Mouse (Mus musculus) embryonic fibroblast, embryonic 13.5 days (primary cell): ENCODE data around the gene Sec62. TPM values are rescaled to one million over a fixed set of nuclear protein-coding genes. Genes with fewer than 3 reads are reported as not detected.

Source experiments
- H3K27ac ChIP-seq: 2 replicates; pipeline ENCODE4 v1.5.1; 2012; ENCODE audit warnings: low read length, control low read depth, inconsistent platforms; ENCODE audit not compliant: insufficient read depth
- H3K4me1 ChIP-seq: 2 replicates; pipeline ENCODE4 v1.6.1; 2011; ENCODE audit warnings: low read length; ENCODE audit not compliant: control insufficient read depth, insufficient read depth
- H3K4me3 ChIP-seq: 2 replicates; pipeline ENCODE4 v1.5.1; 2011; ENCODE audit warnings: mild to moderate bottlenecking, control low read depth, low read length; ENCODE audit not compliant: insufficient read depth
- CTCF ChIP-seq: IDR thresholded peaks from 2 replicates; pipeline ENCODE4 v1.5.1; 2011; ENCODE audit warnings: mild to moderate bottlenecking, control low read depth, low read length, moderate library complexity, borderline replicate concordance; ENCODE audit not compliant: insufficient read depth
- POLR2A ChIP-seq: IDR thresholded peaks from 2 replicates; pipeline ENCODE4 v1.6.1; 2011; ENCODE audit warnings: low read depth, mild to moderate bottlenecking, control low read depth, low read length, moderate library complexity
- polyA plus RNA-seq: library from polyadenylated mRNA; stranded (reverse); fragments of >200 nt; gene quantifications from 2 replicates; pipeline ENCODE4 v1.2.4, GENCODE M21; 2011; ENCODE audit warnings: low read depth; ENCODE audit not compliant: missing spikeins, insufficient read length

Sec62 gene
- polyA plus RNA-seq, 1 experiment: 97.4 TPM

DNA sequence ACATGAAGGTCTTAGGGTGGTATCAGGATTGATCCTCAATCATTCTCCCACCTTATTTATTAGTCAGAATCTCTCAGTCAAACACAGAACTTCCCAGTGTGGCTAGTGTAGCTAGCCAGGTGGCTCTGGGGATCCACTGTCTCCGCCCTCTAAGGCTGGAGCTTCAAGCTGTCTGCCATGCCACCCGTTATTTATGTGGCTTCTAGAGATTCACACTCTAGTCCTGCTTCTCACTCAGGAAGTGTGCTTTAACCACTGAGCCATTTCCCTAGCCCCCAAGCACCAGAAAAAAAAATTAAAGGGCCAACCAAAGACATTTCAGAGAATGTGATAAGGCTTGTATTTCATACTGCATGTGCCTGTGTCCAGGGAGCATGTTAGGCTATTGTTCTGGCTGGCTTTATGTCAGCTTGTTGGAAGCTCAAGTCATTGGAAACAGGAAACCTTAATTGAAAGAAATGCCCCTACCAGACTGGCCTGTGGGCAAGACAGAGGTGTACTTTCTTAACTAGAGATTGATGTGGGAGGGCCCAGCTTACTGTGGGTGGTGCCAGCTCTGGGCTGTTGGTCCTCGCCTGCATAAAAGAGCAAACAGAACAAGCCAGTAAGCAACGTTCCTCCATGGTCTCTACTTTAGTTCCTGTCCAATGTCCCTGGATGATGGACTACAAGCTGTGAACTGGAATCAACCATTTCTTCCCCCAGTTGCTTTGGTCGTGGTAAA is 71.2 kb downstream of the Sec62 start:
- TF ChIP-seq POLR2A (no peak), CTCF (no peak)
- no peaks in the 10 kb centered on the region for H3K4me1 ChIP-seq
- H3K27ac ChIP-seq: no peak overlapping the region
- H3K4me3 ChIP-seq: no peak overlapping the region

DNA sequence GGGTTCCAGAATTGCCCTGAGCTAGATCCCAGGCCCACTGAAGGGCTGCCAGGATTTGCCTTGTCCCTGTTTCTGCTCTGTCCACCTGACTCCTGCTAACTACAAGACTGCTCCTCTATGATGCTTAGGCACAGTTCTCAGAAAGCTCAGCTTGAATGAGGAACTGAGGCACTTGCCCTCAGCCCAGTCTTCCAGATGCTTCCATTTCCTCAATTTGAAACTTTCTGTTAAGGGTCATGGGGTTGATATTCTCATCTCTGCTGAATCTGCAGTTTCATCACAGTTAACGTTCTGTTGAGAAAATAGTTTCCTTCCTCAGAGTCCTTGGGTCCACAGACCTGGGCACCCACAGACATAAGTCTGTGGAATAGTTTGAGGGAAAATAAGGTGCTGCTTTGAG is 72.0 kb downstream of the Sec62 start:
- TF ChIP-seq CTCF (no peak), POLR2A (no peak)
- no peak overlapping the region for H3K27ac ChIP-seq
- no peaks in the 10 kb centered on the region for H3K4me1 ChIP-seq

DNA sequence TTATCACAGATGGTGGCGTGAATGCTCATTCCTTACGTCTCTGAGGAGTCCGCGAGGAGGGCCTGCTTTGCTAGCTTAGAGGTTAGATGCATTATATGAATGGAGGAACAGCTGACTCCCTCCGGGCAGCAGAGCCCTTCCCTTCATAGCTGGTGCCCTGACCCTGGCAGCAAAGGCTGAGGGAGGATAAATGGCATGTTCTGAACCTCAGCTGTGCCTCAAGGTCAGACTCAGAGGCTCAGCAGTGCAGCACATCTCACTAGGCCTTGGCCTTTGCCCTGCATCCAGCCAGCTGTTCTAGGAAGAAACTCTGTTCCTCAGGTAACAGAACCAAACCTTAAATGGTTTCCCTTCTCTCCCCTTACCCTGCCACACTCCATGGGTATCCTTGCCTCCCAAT is 75.5 kb downstream of the Sec62 start:
- H3K27ac ChIP-seq: no peak overlapping the region
- no peaks in the 10 kb centered on the region for H3K4me1 ChIP-seq
- H3K4me3 ChIP-seq: no peak overlapping the region
- no peak for TF ChIP-seq POLR2A
- TF ChIP-seq CTCF: no peak

More for the DNA sequence above, 72.0 kb downstream of the Sec62 start:
- no peak overlapping the region for H3K4me3 ChIP-seq

DNA sequence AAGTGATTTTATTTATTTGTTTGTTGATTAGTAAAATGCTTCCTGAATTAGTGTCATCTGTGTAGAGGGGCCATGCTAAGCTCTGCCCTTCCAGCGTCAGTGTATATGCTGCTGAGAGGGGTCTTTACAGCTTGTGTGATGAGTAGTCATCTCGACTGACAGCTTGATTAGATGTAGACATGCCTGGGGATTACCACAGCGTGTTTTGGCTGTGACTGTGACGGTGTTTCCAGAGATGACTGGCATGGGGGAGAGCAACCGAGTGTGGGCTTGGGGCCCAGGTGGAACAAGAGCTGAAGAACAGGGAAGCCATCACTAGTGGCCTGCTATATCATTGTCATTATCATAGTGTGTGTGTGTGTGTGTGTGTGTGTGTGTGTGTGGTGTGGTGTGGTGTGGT is 76.0 kb downstream of the Sec62 start:
- Histone ChIP-seq H3K4me3 (no peak overlapping the region), H3K27ac (no peak overlapping the region), H3K4me1 (no peaks in the 10 kb centered on the region)
- TF ChIP-seq POLR2A (no peak), CTCF (no peak)

DNA sequence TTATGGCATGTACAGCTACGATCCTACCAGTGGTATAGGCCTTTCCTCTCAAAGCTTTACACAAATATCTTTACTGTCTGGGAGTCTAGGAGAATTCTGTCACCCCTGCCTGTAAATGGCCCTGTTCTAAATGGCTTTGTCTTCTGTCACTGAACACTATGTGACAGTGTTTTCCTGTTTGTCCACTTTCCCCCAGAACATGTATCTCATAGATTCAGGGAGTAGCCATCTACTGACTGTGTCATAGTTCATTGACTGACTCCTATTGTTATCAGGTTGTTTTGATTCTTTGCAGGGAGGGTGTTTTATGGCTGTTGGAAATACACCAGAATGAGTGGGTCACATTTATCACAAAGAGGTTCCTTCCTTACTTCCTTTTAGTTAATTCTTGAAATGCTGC is 77.3 kb downstream of the Sec62 start:
- TF ChIP-seq POLR2A (no peak), CTCF (no peak)
- Histone ChIP-seq H3K4me1 (no peaks in the 10 kb centered on the region), H3K27ac (no peak overlapping the region), H3K4me3 (no peak overlapping the region)

Other genes with a start within 250 kb of the Sec62 start
- gene Mecom, start 244.9 kb upstream of the Sec62 start, polyA plus RNA-seq: 59.6 and 74.4 TPM in 2 replicates
- gene Actrt3, start 192.9 kb upstream of the Sec62 start, polyA plus RNA-seq: not detected in 2 replicates
- gene Mynn, start 190.8 kb upstream of the Sec62 start, polyA plus RNA-seq: 22.9 and 24.3 TPM in 2 replicates
- gene Lrriq4, start 148.4 kb upstream of the Sec62 start, polyA plus RNA-seq: not detected in 2 replicates
- gene Lrrc34, start 145.0 kb upstream of the Sec62 start, polyA plus RNA-seq: not detected in 2 replicates
- not detected in 2 replicates for gene Lrrc31, start 93.0 kb upstream of the Sec62 start, polyA plus RNA-seq
- gene Samd7, start 46.6 kb upstream of the Sec62 start, polyA plus RNA-seq: not detected in 2 replicates
- gene Gpr160, start 63.1 kb downstream of the Sec62 start, polyA plus RNA-seq: not detected in 2 replicates
- gene Phc3, start 176.5 kb downstream of the Sec62 start, polyA plus RNA-seq: 32.6 and 37.3 TPM in 2 replicates
- 110 and 120 TPM in 2 replicates for gene Prkci, start 202.9 kb downstream of the Sec62 start, polyA plus RNA-seq